Mouse (Mus musculus): ENCODE results near the gene Tpst1. TPM values are rescaled to one million over a fixed set of nuclear protein-coding genes. Genes with fewer than 3 reads are reported as not detected.
A peak's percentile ranks its signal among the peaks of the same experiment; 100 is the strongest.

Gene Tpst1
- total and polyA plus RNA-seq, 2 experiments: 10.8 to 15.6 TPM

- no peaks in the 10 kb centered on the region for H3K36me3 ChIP-seq (ENCODE audit: control insufficient read depth, insufficient read depth, low read length)
- no peaks in the 10 kb centered on the region; the same call in 1 of the 2 replicates for H3K79me2 ChIP-seq (ENCODE audit: control insufficient read depth, insufficient read depth, low read length)
- H3K9ac ChIP-seq (ENCODE audit: low read depth, low read length): no peak overlapping the region
- no peak overlapping the region for H3K27ac ChIP-seq (replicated peaks; ENCODE audit: insufficient read depth, low read depth, low read length)
- WGBS: 82% methylated on average over 4 of the region's 4 CpGs
- H3K27me3 ChIP-seq (ENCODE audit: control insufficient read depth, insufficient read depth, low read length): no peaks in the 10 kb centered on the region
- DNase-seq (ENCODE audit: extremely low read depth, low read depth, low spot score): peak; percentile 29
- TF ChIP-seq CTCF (IDR thresholded peaks at IDR 0.05; ENCODE audit: low read depth, low read length) (no peak), POLR2A (IDR thresholded peaks at IDR 0.05; ENCODE audit: extremely low read depth, insufficient read depth, low read length) (no peak)
- H3K4me1 ChIP-seq (ENCODE audit: control insufficient read depth, insufficient read depth, low read length): peaks cover 7% of the 10 kb centered on the region; the same call in 1 of the 2 replicates
- no peak overlapping the region for H3K4me3 ChIP-seq (ENCODE audit: insufficient read depth, low read depth, low read length)
These were observed 68.9 kb downstream of the Tpst1 start for GRCm38 (mm10) chr5:130142041-130142440.

GRCm38 (mm10) chr5:130143101-130143500, 70.0 kb downstream of the Tpst1 start:
- Histone ChIP-seq H3K9ac (ENCODE audit: low read depth, low read length) (no peak overlapping the region), H3K4me3 (ENCODE audit: insufficient read depth, low read depth, low read length) (no peak overlapping the region), H3K27ac (replicated peaks; ENCODE audit: insufficient read depth, low read depth, low read length) (no peak overlapping the region), H3K79me2 (ENCODE audit: control insufficient read depth, insufficient read depth, low read length) (no peaks in the 10 kb centered on the region; the same call in 1 of the 2 replicates), H3K27me3 (ENCODE audit: control insufficient read depth, insufficient read depth, low read length) (no peaks in the 10 kb centered on the region), H3K4me1 (ENCODE audit: control insufficient read depth, insufficient read depth, low read length) (peaks cover 7% of the 10 kb centered on the region; the same call in 1 of the 2 replicates), H3K36me3 (ENCODE audit: control insufficient read depth, insufficient read depth, low read length) (no peaks in the 10 kb centered on the region)
- WGBS: 88% methylated on average over 7 of the region's 7 CpGs
- no peak for DNase-seq (ENCODE audit: extremely low read depth, low read depth, low spot score)
- TF ChIP-seq POLR2A (IDR thresholded peaks at IDR 0.05; ENCODE audit: extremely low read depth, insufficient read depth, low read length) (no peak), CTCF (IDR thresholded peaks at IDR 0.05; ENCODE audit: low read depth, low read length) (no peak)

- no peak for TF ChIP-seq POLR2A (IDR thresholded peaks at IDR 0.05; ENCODE audit: extremely low read depth, insufficient read depth, low read length)
- no peak for TF ChIP-seq CTCF (IDR thresholded peaks at IDR 0.05; ENCODE audit: low read depth, low read length)
- Histone ChIP-seq H3K36me3 (ENCODE audit: control insufficient read depth, insufficient read depth, low read length) (no peaks in the 10 kb centered on the region), H3K79me2 (ENCODE audit: control insufficient read depth, insufficient read depth, low read length) (no peaks in the 10 kb centered on the region; the same call in 1 of the 2 replicates), H3K27me3 (ENCODE audit: control insufficient read depth, insufficient read depth, low read length) (no peaks in the 10 kb centered on the region), H3K4me3 (ENCODE audit: insufficient read depth, low read depth, low read length) (peak overlapping the region; percentile 57), H3K9ac (ENCODE audit: low read depth, low read length) (0 out of 2 replicates have a peak overlapping the region, but pooled peaks have one; percentile 7), H3K27ac (replicated peaks; ENCODE audit: insufficient read depth, low read depth, low read length) (0 out of 2 replicates have a peak overlapping the region, but pooled peaks have one; percentile 10), H3K4me1 (ENCODE audit: control insufficient read depth, insufficient read depth, low read length) (peaks cover 7% of the 10 kb centered on the region; the same call in 1 of the 2 replicates)
- no peak for DNase-seq (ENCODE audit: extremely low read depth, low read depth, low spot score)
- 15% methylated on average over 20 of the region's 20 CpGs for WGBS
These were observed 70.8 kb downstream of the Tpst1 start for GRCm38 (mm10) chr5:130143977-130144333.

GRCm38 (mm10) chr5:130144334-130145312, 71.5 kb downstream of the Tpst1 start, which contains the start of gene Kctd7:
Gene Kctd7, plus strand, starts transcription at chr5:130144861.
- under 1% methylated on average over 66 of the region's 66 CpGs for WGBS
- TF ChIP-seq POLR2A (IDR thresholded peaks at IDR 0.05; ENCODE audit: extremely low read depth, insufficient read depth, low read length): peak; percentile 42; the same call in 1 of the 2 replicates
- peak; percentile 49 for TF ChIP-seq CTCF (IDR thresholded peaks at IDR 0.05; ENCODE audit: low read depth, low read length)

GRCm38 (mm10) chr5:130145961-130146360, 72.8 kb downstream of the Tpst1 start:
- Histone ChIP-seq H3K9ac (ENCODE audit: low read depth, low read length) (no peak overlapping the region), H3K27ac (replicated peaks; ENCODE audit: insufficient read depth, low read depth, low read length) (no peak overlapping the region), H3K4me1 (ENCODE audit: control insufficient read depth, insufficient read depth, low read length) (peaks cover 7% of the 10 kb centered on the region; the same call in 1 of the 2 replicates), H3K27me3 (ENCODE audit: control insufficient read depth, insufficient read depth, low read length) (no peaks in the 10 kb centered on the region), H3K36me3 (ENCODE audit: control insufficient read depth, insufficient read depth, low read length) (no peaks in the 10 kb centered on the region), H3K79me2 (ENCODE audit: control insufficient read depth, insufficient read depth, low read length) (no peaks in the 10 kb centered on the region; the same call in 1 of the 2 replicates), H3K4me3 (ENCODE audit: insufficient read depth, low read depth, low read length) (no peak overlapping the region)
- TF ChIP-seq CTCF (IDR thresholded peaks at IDR 0.05; ENCODE audit: low read depth, low read length) (no peak), POLR2A (IDR thresholded peaks at IDR 0.05; ENCODE audit: extremely low read depth, insufficient read depth, low read length) (no peak)
- whole genome bisulfite sequencing: 79% methylated on average over 8 of the region's 8 CpGs
- no peak for DNase-seq (ENCODE audit: extremely low read depth, low read depth, low spot score)

More at GRCm38 (mm10) chr5:130144334-130145312, 71.5 kb downstream of the Tpst1 start, which contains the start of gene Kctd7:
- Histone ChIP-seq H3K36me3 (ENCODE audit: control insufficient read depth, insufficient read depth, low read length) (no peaks in the 10 kb centered on the region), H3K27me3 (ENCODE audit: control insufficient read depth, insufficient read depth, low read length) (no peaks in the 10 kb centered on the region), H3K27ac (replicated peaks; ENCODE audit: insufficient read depth, low read depth, low read length) (peak within 1 kb of the TSS; percentile 30), H3K79me2 (ENCODE audit: control insufficient read depth, insufficient read depth, low read length) (no peaks in the 10 kb centered on the region; the same call in 1 of the 2 replicates), H3K9ac (ENCODE audit: low read depth, low read length) (peak within 1 kb of the TSS; percentile 71), H3K4me1 (ENCODE audit: control insufficient read depth, insufficient read depth, low read length) (peaks cover 7% of the 10 kb centered on the region; the same call in 1 of the 2 replicates), H3K4me3 (ENCODE audit: insufficient read depth, low read depth, low read length) (peak within 1 kb of the TSS; percentile 74)
- peak; percentile 97 for DNase-seq (ENCODE audit: extremely low read depth, low read depth, low spot score)
